Mouse (Mus musculus) adrenal gland, adult 18-20 months (tissue): ENCODE results near the gene Shank2. TPM values are rescaled to one million over a fixed set of nuclear protein-coding genes. Genes with fewer than 3 reads are reported as not detected.

Source experiments
- DNase-seq, 2 experiments: peaks; one replicate each; pipeline ENCODE4 v3.0.0; 2021 to 2022; ENCODE audit warnings: low spot score in 2 of 2
- total RNA-seq, 2 experiments: library from RNA; stranded (reverse); gene quantifications; 1 replicate in 1 of 2; 2 replicates in 1 of 2; pipeline ENCODE4 v1.2.3; 2021

Gene Shank2
- total RNA-seq, 2 experiments from 2014 or later: 8.1 to 18.5 TPM

- DNase-seq: no peak
These were observed 314.5 kb downstream of the Shank2 start for GRCm38 (mm10) chr7:144316224-144316623.

GRCm38 (mm10) chr7:144316797-144317196, 315.1 kb downstream of the Shank2 start:
- DNase-seq: no peak

DNA sequence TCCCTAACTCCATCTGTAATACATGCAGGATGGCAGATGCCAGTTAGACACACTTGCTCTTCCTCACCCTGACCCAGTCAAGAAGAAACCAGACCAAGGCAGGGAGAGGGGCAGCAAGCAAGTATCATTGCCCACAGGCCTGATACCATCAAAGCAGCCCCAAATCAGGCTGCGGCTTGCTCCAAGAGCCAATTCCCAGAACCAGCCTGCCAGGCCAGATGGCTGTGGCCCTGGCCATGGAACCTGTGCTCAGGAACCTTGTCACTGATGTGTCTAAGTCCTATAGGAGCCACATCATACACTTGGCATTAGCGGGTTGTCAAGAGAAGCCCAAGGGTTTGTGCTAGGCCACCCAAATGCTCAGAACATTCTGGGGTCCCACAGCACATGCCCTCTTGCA, 322.3 kb downstream of the Shank2 start:
- DNase-seq: no peak

DNA sequence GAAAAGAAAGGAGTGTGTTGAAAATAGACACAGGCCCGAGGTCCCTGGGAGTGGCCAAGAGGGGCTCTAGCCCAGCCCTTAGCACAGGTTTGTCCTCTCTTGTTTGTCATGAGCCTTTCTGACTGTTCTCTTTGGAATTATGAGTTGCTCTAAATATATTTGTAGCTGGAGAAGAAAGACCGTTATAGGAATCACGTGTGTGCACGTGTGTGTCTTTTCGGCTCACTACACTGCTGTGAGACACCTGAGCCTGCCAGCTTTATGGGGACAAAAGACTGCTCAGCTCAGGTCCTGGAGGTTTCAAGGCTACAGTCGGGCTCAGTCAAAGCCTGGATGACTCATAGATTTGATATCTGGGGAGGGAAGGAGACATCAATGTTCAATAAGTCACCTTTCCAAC, 323.1 kb downstream of the Shank2 start:
- DNase-seq: no peak

DNA sequence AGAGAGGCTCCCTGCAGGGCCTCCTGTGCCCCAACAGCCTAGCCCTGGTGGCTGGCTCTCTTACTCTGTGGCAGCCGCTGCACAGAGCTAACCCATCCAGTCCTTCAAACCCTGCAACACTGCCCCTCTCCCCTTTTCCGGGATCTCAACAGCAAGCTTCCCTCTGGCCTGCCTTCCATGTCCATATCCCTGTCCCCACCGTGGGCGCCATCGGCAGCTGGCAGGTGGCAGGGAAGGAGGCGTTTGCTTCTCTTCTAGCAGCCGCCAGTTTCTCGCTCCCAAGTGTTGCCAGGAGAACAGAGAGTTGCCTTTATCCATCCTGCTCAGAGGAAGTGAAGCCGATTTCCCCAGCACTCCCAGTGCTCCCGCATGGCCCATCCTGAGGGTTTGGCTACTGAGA, 323.9 kb downstream of the Shank2 start:
- no peak for DNase-seq

- DNase-seq: no peak
These were observed 327.7 kb downstream of the Shank2 start for GRCm38 (mm10) chr7:144329403-144329890.

DNA sequence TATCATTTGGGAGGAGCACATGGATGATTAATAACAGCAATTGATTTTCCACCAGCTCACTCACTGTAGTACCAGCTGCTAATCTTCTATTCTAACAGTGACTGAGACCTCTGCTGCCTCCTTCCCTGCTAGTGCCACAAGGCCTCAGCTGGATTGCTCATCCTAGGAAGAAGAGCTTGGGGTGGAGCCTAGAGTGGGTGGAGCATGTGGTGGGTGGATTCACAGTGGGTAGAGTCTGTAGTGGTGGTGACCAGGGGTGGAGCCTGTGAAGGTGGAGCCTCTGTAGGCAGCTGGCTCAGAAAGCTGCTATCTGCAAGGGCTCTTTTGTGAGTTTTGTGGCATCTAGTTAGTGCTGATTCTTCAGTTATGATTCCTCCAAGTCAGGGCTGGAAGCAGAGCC, 334.9 kb downstream of the Shank2 start:
- DNase-seq: peak; percentile 30 to 42

DNA sequence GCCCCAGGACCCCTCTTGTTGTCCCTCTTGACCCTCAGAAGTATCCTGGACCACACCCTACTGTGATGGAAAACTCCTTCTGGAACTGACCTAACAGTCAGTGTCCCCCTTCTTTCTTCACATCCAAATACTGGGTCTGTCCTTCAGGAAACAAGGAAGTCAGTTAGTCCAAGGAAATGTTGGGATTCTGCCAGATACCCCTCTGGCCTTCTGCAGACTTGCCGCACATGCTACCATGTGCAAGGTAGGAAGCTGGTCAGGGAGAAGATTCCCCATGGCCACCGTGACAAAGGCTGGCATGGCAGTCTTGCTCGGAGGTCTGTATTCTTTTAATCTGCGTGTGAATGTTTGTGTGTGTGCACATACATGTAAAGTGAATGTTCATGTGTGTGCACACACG, 337.0 kb downstream of the Shank2 start:
- no peak for DNase-seq

DNA sequence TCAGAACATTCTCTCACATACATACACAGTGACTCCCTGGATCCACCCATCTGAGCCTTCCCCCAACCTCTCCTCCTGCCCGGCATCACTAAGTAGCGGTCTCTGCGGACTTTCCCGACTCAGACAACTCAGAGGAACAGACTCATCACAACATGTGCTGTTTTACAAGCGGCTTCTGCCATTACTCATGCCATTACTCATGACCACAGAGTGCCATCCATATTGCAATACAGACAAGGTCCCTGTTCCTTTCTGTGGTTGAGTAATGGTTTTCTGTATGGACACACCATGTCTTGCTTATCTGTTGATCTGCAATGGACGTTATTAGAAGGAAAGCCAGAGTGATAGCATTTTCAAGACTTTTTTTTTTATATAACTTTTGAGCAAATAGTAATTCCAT, 338.6 kb downstream of the Shank2 start:
- DNase-seq: no peak

DNA sequence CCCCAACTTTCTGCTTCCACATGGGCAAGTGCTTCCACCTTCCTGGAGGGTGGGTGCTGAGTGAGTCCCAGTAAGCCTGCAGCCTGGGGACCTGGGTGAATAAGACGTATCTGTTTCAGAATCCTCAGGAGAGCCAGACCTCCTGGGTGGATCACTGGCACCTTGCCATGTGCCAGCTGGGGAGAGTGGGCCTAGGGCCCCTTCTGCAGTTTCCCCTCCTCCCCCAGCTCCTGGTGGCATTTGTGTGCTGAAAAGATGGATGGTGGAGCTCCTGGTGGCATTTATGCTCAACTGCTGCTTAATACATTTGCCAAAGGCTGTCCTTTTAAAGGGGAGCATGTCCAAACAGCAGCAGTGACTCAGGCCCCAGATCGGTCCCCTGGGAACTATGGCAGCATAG, 364.4 kb downstream of the Shank2 start:
- no peak for DNase-seq

- no peak for DNase-seq
These were observed 371.3 kb downstream of the Shank2 start for GRCm38 (mm10) chr7:144373059-144373458.

DNA sequence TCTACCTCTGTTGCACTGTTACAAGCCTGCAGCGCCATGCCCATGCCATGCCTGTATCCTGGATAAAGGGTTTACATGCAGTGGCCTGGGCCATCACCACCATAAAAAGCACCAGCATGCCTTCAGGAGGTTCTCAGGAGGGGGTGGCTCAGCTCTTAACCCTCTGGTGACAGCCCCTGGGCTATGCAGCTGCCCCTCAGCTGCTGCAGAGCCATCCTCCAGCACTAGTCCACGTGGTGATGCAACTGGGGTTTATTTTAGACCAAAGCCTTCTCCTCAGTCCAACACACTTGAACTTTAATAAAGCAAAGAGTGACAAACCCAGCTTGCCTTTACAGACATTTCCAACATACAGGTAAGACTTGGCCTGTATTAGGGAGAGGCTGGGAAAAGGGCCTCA, 373.8 kb downstream of the Shank2 start:
- DNase-seq: no peak

- no peak for DNase-seq
These were observed 376.5 kb downstream of the Shank2 start for GRCm38 (mm10) chr7:144378254-144378653.

GRCm38 (mm10) chr7:144379243-144379884, 377.6 kb downstream of the Shank2 start:
- no peak for DNase-seq

DNA sequence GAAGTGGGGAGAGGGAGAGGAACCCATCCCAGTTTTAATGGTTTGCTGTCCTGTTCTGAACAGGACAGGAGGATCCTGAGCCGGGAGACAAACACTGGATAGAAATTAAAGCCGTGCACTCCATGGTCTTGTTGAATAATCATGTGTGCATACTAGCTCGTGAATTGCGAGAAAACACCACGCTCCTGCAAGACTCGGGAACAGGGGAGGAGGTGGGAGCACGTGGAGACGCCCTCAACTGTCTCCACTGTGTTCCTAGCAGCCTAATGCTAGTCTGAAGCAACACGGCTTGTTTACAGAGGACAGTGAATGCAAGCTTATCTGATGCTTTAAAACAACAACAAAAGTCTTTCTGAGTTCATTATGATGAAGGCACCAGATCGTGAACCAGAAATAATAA, 379.9 kb downstream of the Shank2 start:
- no peak for DNase-seq

DNA sequence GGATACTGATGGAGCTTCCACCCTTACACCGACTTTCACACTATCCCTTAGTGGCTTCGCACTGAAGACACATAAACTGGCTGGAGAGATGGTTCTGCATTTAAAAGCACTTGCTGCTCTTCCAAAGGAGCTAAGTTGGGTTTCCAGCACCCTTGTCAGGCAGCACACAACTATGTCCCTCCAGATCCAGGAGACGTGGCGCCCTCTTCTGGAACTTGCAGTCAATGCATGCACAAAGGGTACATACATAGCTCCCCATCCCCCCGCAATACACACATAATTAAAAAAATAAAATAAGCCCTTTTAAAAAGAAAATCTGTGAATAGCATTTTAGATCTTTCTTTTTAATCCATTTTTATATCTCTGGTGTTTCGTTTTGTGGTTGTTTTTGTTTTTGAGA, 385.8 kb downstream of the Shank2 start:
- DNase-seq: no peak

GRCm38 (mm10) chr7:144389704-144390103, 388.0 kb downstream of the Shank2 start:
- no peak for DNase-seq

- no peak for DNase-seq
These were observed 388.9 kb downstream of the Shank2 start for GRCm38 (mm10) chr7:144390676-144391075.

GRCm38 (mm10) chr7:144391727-144392126, 390.0 kb downstream of the Shank2 start:
- no peak for DNase-seq

DNA sequence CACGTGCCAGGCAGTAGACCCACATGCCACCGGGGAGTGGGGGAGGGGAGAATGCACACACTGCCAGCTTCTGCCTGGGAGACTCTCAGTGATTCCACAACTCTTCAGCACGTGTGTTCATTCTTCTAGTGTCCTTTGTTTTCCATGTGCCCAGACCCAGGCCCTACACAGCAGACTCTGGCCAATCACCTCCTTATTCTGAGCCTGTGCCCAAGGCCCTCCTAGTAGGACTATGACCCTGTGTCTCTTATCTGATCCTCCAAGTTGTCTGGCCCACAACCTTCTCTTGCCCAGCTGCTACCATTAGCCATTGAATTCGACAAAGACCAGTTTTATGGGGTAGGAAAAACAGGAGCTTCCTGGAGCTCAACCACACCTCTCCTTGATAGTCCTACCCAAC, 400.8 kb downstream of the Shank2 start:
- no peak for DNase-seq

DNA sequence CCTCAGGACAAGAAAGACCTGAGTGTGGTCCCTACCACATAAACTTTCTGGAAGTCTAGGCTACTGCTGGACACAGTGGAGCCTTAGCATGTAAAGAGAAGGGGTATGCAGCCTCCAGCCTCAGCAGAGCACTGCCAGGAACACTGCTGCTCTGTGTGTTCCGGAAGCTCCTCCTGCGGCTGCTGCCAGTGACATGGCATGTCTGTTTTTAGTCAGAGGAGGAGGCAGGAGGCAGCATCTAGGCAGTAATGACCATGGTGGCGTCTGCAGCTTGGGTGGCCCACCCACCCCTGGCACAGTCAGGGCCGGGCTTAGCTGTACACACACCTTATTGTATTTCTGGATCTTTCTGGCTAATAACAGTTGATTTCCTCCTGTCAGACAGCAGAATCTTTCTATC, 405.9 kb downstream of the Shank2 start:
- DNase-seq: no peak

DNA sequence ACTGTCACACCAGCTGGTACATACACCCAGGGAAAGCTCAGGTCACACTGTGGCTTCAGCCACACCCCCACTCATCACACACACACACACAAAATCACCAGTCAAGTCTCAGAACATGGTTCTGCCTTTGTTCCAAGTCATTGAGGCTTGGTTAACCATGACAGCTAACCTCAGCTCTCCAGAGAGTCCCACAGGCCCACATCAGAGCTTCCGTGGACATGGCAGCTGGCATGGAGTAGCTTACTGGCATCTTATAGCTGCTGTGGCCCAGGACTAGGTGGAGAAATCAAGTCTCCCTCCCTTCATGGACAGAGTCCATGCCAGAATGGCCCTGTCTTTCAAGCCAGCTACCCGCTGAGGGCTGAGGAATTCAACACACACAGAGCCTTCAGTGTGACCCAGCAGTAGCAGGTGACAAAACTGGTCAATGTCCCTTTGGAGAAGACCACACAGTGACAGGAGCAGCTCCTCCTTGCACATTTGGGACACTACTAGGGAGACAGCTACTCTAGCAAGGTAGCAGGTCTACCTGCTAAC, 406.8 kb downstream of the Shank2 start:
- no peak for DNase-seq

- DNase-seq: no peak
These were observed 408.0 kb downstream of the Shank2 start for GRCm38 (mm10) chr7:144409682-144410081.
